Mouse (Mus musculus) liver, embryonic 16.5 days (tissue): Measurements from ENCODE around the gene B3glct. TPM values are rescaled to one million over a fixed set of nuclear protein-coding genes. Genes with fewer than 3 reads are reported as not detected.

Experiments
- ATAC-seq: fragments of 200-750 bp; cut with Nextera tagmentation; 2 replicates; pipeline ENCODE4 v1.8.0; 2017; ENCODE audit warnings: low read depth, mild to moderate bottlenecking, moderate number of reproducible peaks, moderate library complexity
- H3K27ac ChIP-seq: fragments of 300-500 bp; sonication (generic); 2 replicates; pipeline ENCODE4 v1.5.1; 2014; ENCODE audit warnings: mild to moderate bottlenecking, low read length
- H3K27me3 ChIP-seq: fragments of 300-500 bp; sonication (generic); 2 replicates; pipeline ENCODE4 v1.6.1; 2014; ENCODE audit warnings: low read depth, low read length, mixed read lengths; ENCODE audit not compliant: control insufficient read depth, insufficient read depth
- H3K36me3 ChIP-seq: fragments of 300-500 bp; sonication (generic); 2 replicates; pipeline ENCODE4 v1.6.1; 2014; ENCODE audit warnings: mild to moderate bottlenecking; ENCODE audit not compliant: control insufficient read depth, insufficient read depth
- H3K4me1 ChIP-seq: fragments of 300-500 bp; sonication (generic); 2 replicates; pipeline ENCODE4 v1.6.1; 2014; ENCODE audit warnings: low read depth, low read length, mixed read lengths; ENCODE audit not compliant: control insufficient read depth
- H3K4me2 ChIP-seq: fragments of 300-500 bp; sonication (generic); 2 replicates; pipeline ENCODE4 v1.6.1; 2014; ENCODE audit warnings: low read depth, low read length, mixed read lengths
- H3K4me3 ChIP-seq: fragments of 300-500 bp; sonication (generic); 2 replicates; pipeline ENCODE4 v1.5.1; 2014; ENCODE audit warnings: low read depth, mild to moderate bottlenecking, low read length
- H3K9ac ChIP-seq: fragments of 300-500 bp; sonication (generic); 2 replicates; pipeline ENCODE4 v1.6.1; 2014; ENCODE audit warnings: low read depth, low read length
- H3K9me3 ChIP-seq: fragments of 300-500 bp; sonication (generic); replicated peaks from 2 replicates; pipeline ENCODE4 v1.6.1; 2016; ENCODE audit warnings: low read length; ENCODE audit not compliant: control insufficient read depth
- WGBS: fragments of 180-500 bp; shearing (Covaris S2); extraction: QIAGEN DNeasy Blood & Tissue Kit; methylation state at CpG from one replicate; pipeline ENCODE4 v1.1.7; 2014; ENCODE audit not compliant: insufficient replicate concordance; 5-methylcytosine and 5-hydroxymethylcytosine counted together
- polyA plus RNA-seq: library from polyadenylated mRNA; unstranded; fragments of >200 nt; fragmentation: Nextera tagmentation; extraction: Ambion mirVana; gene quantifications from 2 replicates; pipeline ENCODE4 v1.2.1, GENCODE M21; 2015

The B3glct gene
- polyA plus RNA-seq, 1 experiment from 2014 or later, result 3.0 TPM

- H3K36me3 ChIP-seq, result no peaks in the 10 kb centered on the region
- peaks cover 9% of the 10 kb centered on the region for H3K9me3 ChIP-seq
- H3K4me2 ChIP-seq, result no peak overlapping the region
- 24% methylated on average over 8 of the region's 8 CpGs for WGBS
- no peaks in the 10 kb centered on the region for H3K4me1 ChIP-seq
- no peak overlapping the region for H3K4me3 ChIP-seq
- no peak overlapping the region for H3K9ac ChIP-seq
- ATAC-seq, result no peak
- H3K27me3 ChIP-seq, result no peaks in the 10 kb centered on the region
- H3K27ac ChIP-seq, result no peak overlapping the region
These were observed 112.1 kb downstream of the B3glct start for GRCm38 (mm10) chr5:149790087-149790486.

GRCm38 (mm10) chr5:149810071-149810470 is 132.0 kb downstream of the B3glct start:
- Histone ChIP-seq H3K4me2 (no peak overlapping the region), H3K36me3 (no peaks in the 10 kb centered on the region), H3K4me3 (no peak overlapping the region), H3K4me1 (no peaks in the 10 kb centered on the region), H3K9ac (no peak overlapping the region), H3K9me3 (no peaks in the 10 kb centered on the region), H3K27me3 (no peaks in the 10 kb centered on the region), H3K27ac (no peak overlapping the region)
- no peak for ATAC-seq
- WGBS, result 44% methylated on average over 2 of the region's 2 CpGs

GRCm38 (mm10) chr5:149811835-149812234 is 133.8 kb downstream of the B3glct start:
- WGBS, result 19% methylated on average over 6 of the region's 6 CpGs

More at GRCm38 (mm10) chr5:149811835-149812234, 133.8 kb downstream of the B3glct start:
- Histone ChIP-seq H3K36me3 (no peaks in the 10 kb centered on the region), H3K27ac (no peak overlapping the region), H3K4me3 (no peak overlapping the region), H3K4me2 (no peak overlapping the region), H3K4me1 (no peaks in the 10 kb centered on the region), H3K27me3 (no peaks in the 10 kb centered on the region), H3K9me3 (no peaks in the 10 kb centered on the region), H3K9ac (no peak overlapping the region)
- no peak for ATAC-seq

Other genes starting within 250 kb of the B3glct start
- not detected in 2 replicates for gene Tex26, start 238.6 kb upstream of the B3glct start, polyA plus RNA-seq
- gene Wdr95, start 149.6 kb upstream of the B3glct start, polyA plus RNA-seq, result not detected in 2 replicates
- gene Hsph1, start 41.9 kb upstream of the B3glct start, polyA plus RNA-seq, result 19.4 and 20.8 TPM in 2 replicates